Mouse (Mus musculus) c-Kit-positive CD71-positive TER-119-positive erythroid progenitor cells, embryonic 14.5 days (primary cell): ENCODE measurements around the gene Slc37a1.
"Not testable (repeated sequence)": the region's sequence is repeated elsewhere in the genome, so short reads cannot be mapped to it uniquely, and the experiment has no call there.

Source experiments
- DNase-seq: peaks from one replicate; pipeline ENCODE4 v3.0.0-alpha.2; 2013; ENCODE audit warnings: low spot score

Slc37a1 gene

GRCm38 (mm10) chr17:31269761-31270160 is 16.8 kb upstream of the Slc37a1 start:
- no peak for DNase-seq

GRCm38 (mm10) chr17:31270246-31270645 is 16.3 kb upstream of the Slc37a1 start:
- no peak for DNase-seq

GRCm38 (mm10) chr17:31270736-31271135 is 15.9 kb upstream of the Slc37a1 start:
- not testable (repeated sequence) for DNase-seq

GRCm38 (mm10) chr17:31271136-31271851 is 15.3 kb upstream of the Slc37a1 start:
- DNase-seq: no peak

GRCm38 (mm10) chr17:31272416-31273165 is 14.0 kb upstream of the Slc37a1 start:
- no peak for DNase-seq

GRCm38 (mm10) chr17:31273631-31274030 is 13.0 kb upstream of the Slc37a1 start:
- DNase-seq: no peak

- DNase-seq: no peak
Observed at GRCm38 (mm10) chr17:31275181-31275580, 11.4 kb upstream of the Slc37a1 start.

GRCm38 (mm10) chr17:31276207-31276921 is 10.2 kb upstream of the Slc37a1 start:
- DNase-seq: no peak

- peak; percentile 37 for DNase-seq
Observed at GRCm38 (mm10) chr17:31276922-31277918, 9.4 kb upstream of the Slc37a1 start, which contains the start of gene Rsph1. Rsph1 (minus strand) TSS chr17:31277383.

GRCm38 (mm10) chr17:31277931-31278330 is 8.7 kb upstream of the Slc37a1 start:
- DNase-seq: no peak

GRCm38 (mm10) chr17:31279541-31279940 is 7.1 kb upstream of the Slc37a1 start:
- no peak for DNase-seq

- no peak for DNase-seq
Observed at GRCm38 (mm10) chr17:31280269-31280668, 6.3 kb upstream of the Slc37a1 start.

GRCm38 (mm10) chr17:31281830-31282686 is 4.5 kb upstream of the Slc37a1 start:
- DNase-seq: no peak

- no peak for DNase-seq
Observed at GRCm38 (mm10) chr17:31282687-31283053, 3.9 kb upstream of the Slc37a1 start.

GRCm38 (mm10) chr17:31285867-31286266 is 725 bp upstream of the Slc37a1 start:
- no peak for DNase-seq

- no peak for DNase-seq
Observed at GRCm38 (mm10) chr17:31287216-31287615, 624 bp downstream of the Slc37a1 start.

- DNase-seq: no peak
Observed at GRCm38 (mm10) chr17:31288999-31289726, 2.6 kb downstream of the Slc37a1 start.

GRCm38 (mm10) chr17:31290311-31290710 is 3.7 kb downstream of the Slc37a1 start:
- no peak for DNase-seq

- no peak for DNase-seq
Observed at GRCm38 (mm10) chr17:31290859-31291258, 4.3 kb downstream of the Slc37a1 start.
